Mouse (Mus musculus): ENCODE data around the gene Cdhr4.
"Not testable (repeated sequence)": the region's sequence is repeated elsewhere in the genome, so short reads cannot be mapped to it uniquely, and the experiment has no call there.

Cdhr4 gene

GRCm38 (mm10) chr9:108010385-108010784 lies 18.1 kb downstream of the Cdhr4 start:
- ATAC-seq (ENCODE audit: low TSS enrichment) = no peak

- ATAC-seq (ENCODE audit: low TSS enrichment) = not testable (repeated sequence)
Observed at GRCm38 (mm10) chr9:108013577-108013976, 21.3 kb downstream of the Cdhr4 start.

GRCm38 (mm10) chr9:108017127-108017526 lies 24.8 kb downstream of the Cdhr4 start:
- ATAC-seq (ENCODE audit: low TSS enrichment) = peak; percentile 98

- no peak for ATAC-seq (ENCODE audit: low TSS enrichment)
Observed at GRCm38 (mm10) chr9:108020741-108021140, 28.4 kb downstream of the Cdhr4 start.

GRCm38 (mm10) chr9:108023216-108023615 lies 30.9 kb downstream of the Cdhr4 start:
- ATAC-seq (ENCODE audit: low TSS enrichment) = no peak

- no peak for ATAC-seq (ENCODE audit: low TSS enrichment)
Observed at GRCm38 (mm10) chr9:108026584-108026983, 34.3 kb downstream of the Cdhr4 start.

- ATAC-seq (ENCODE audit: low TSS enrichment) = no peak
Observed at GRCm38 (mm10) chr9:108027867-108028266, 35.6 kb downstream of the Cdhr4 start.

GRCm38 (mm10) chr9:108032126-108032525 lies 39.8 kb downstream of the Cdhr4 start:
- ATAC-seq (ENCODE audit: low TSS enrichment) = no peak

GRCm38 (mm10) chr9:108035331-108036156 lies 43.2 kb downstream of the Cdhr4 start:
- no peak; the same call in 1 of the 2 replicates for ATAC-seq (ENCODE audit: low TSS enrichment)

- no peak for ATAC-seq (ENCODE audit: low TSS enrichment)
Observed at GRCm38 (mm10) chr9:108044751-108045492, 52.6 kb downstream of the Cdhr4 start.

GRCm38 (mm10) chr9:108046582-108046981 lies 54.3 kb downstream of the Cdhr4 start:
- no peak for ATAC-seq (ENCODE audit: low TSS enrichment)

- ATAC-seq (ENCODE audit: low TSS enrichment) = no peak
Observed at GRCm38 (mm10) chr9:108047601-108048565, 55.6 kb downstream of the Cdhr4 start.

- ATAC-seq (ENCODE audit: low TSS enrichment) = no peak
Observed at GRCm38 (mm10) chr9:108048566-108048955, 56.3 kb downstream of the Cdhr4 start.

GRCm38 (mm10) chr9:108049016-108049455 lies 56.7 kb downstream of the Cdhr4 start, which contains the start of gene Gmppb:
Gmppb (plus strand) TSS chr9:108049242.
- ATAC-seq (ENCODE audit: low TSS enrichment) = peak; percentile 85

All from frontal cortex, adult (tissue).